Mouse (Mus musculus): ENCODE measurements around the gene Fmnl3. TPM values are rescaled to one million over a fixed set of nuclear protein-coding genes. Genes with fewer than 3 reads are reported as not detected.

The Fmnl3 gene
- polyA plus RNA-seq, 1 experiment from 2014 or later, result 10.8 TPM

GRCm38 (mm10) chr15:99372761-99373160 lies 2.5 kb upstream of the Fmnl3 start:
- H3K4me3 ChIP-seq (ENCODE audit: low read length), result no peak overlapping the region
- WGBS, result 76% methylated on average over 9 of the region's 9 CpGs
- peaks cover 17% of the 10 kb centered on the region for H3K4me1 ChIP-seq (ENCODE audit: control insufficient read depth, insufficient read depth, low read length)
- ATAC-seq, result no peak
- H3K9ac ChIP-seq (ENCODE audit: low read depth, low read length), result no peak overlapping the region
- H3K27ac ChIP-seq (ENCODE audit: low read length), result no peak overlapping the region
- H3K36me3 ChIP-seq (ENCODE audit: control insufficient read depth, insufficient read depth, low read length), result no peaks in the 10 kb centered on the region
- no peak overlapping the region for H3K4me2 ChIP-seq (ENCODE audit: low read depth, low read length)
- no peaks in the 10 kb centered on the region for H3K9me3 ChIP-seq (ENCODE audit: control insufficient read depth, low read length)
- H3K27me3 ChIP-seq (replicated peaks; ENCODE audit: control insufficient read depth, insufficient read depth, low read length), result no peaks in the 10 kb centered on the region

GRCm38 (mm10) chr15:99371526-99372340 lies 1.5 kb upstream of the Fmnl3 start:
- no peak overlapping the region for H3K27ac ChIP-seq (ENCODE audit: low read length)
- no peaks in the 10 kb centered on the region for H3K27me3 ChIP-seq (replicated peaks; ENCODE audit: control insufficient read depth, insufficient read depth, low read length)
- H3K36me3 ChIP-seq (ENCODE audit: control insufficient read depth, insufficient read depth, low read length), result no peaks in the 10 kb centered on the region
- H3K9me3 ChIP-seq (ENCODE audit: control insufficient read depth, low read length), result no peaks in the 10 kb centered on the region
- ATAC-seq, result no peak
- H3K9ac ChIP-seq (ENCODE audit: low read depth, low read length), result no peak overlapping the region
- WGBS, result 86% methylated on average over 7 of the region's 7 CpGs
- H3K4me1 ChIP-seq (ENCODE audit: control insufficient read depth, insufficient read depth, low read length), result peaks cover 17% of the 10 kb centered on the region
- H3K4me2 ChIP-seq (ENCODE audit: low read depth, low read length), result no peak overlapping the region
- H3K4me3 ChIP-seq (ENCODE audit: low read length), result no peak overlapping the region

DNA sequence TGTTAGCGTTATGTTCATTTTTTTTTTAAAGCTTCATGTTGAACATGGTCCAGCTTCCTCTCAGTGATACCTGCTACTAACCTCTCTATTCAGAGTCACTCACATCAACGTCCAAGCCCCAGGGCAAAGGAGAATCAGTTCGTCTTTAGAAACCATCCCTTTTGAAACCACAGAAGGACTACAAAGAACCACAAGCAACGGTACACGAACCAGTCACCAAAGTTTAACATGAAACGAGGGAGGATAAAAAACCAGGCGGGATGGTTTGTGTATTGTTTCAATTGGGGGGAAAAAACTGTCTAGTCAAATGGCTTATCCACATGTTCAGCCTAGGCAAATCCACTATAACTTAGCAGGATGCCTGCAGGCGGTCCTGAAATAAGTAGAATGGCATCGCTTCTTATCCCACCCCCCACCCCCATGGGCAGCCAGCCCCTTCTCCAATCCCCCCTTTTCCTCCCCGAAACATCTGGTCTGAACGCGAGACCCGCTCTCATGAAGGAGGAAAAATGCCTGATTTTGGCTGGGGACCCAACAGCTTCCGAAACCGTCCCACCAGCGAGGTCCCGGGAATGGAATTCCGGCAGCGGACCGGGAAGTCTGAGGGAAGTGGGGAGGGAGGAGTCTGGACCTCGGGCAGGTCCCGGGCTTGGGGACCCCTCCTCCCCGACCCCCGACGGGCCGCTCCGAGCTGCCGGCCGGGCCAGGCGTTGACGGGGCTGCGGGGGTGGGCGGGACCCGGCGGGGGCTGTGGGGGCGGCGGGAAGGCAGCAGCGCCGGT lies 701 bp downstream of the Fmnl3 start:
- Histone ChIP-seq H3K27me3 (replicated peaks; ENCODE audit: control insufficient read depth, insufficient read depth, low read length) (no peaks in the 10 kb centered on the region), H3K4me2 (ENCODE audit: low read depth, low read length) (peak overlapping the region; percentile 95), H3K9ac (ENCODE audit: low read depth, low read length) (peak overlapping the region; percentile 89), H3K27ac (ENCODE audit: low read length) (peak overlapping the region; percentile 91), H3K4me3 (ENCODE audit: low read length) (peak overlapping the region; percentile 85), H3K36me3 (ENCODE audit: control insufficient read depth, insufficient read depth, low read length) (no peaks in the 10 kb centered on the region), H3K4me1 (ENCODE audit: control insufficient read depth, insufficient read depth, low read length) (peaks cover 17% of the 10 kb centered on the region), H3K9me3 (ENCODE audit: control insufficient read depth, low read length) (no peaks in the 10 kb centered on the region)
- 2% methylated on average over 36 of the region's 39 CpGs for WGBS
- ATAC-seq, result peak; percentile 60; the same call in 1 of the 2 replicates

- no peak overlapping the region for H3K27ac ChIP-seq (ENCODE audit: low read length)
- no peaks in the 10 kb centered on the region for H3K36me3 ChIP-seq (ENCODE audit: control insufficient read depth, insufficient read depth, low read length)
- H3K9me3 ChIP-seq (ENCODE audit: control insufficient read depth, low read length), result no peaks in the 10 kb centered on the region
- peak overlapping the region; percentile 85 for H3K4me3 ChIP-seq (ENCODE audit: low read length)
- WGBS, result 39% methylated on average over 4 of the region's 4 CpGs
- peak overlapping the region; percentile 95 for H3K4me2 ChIP-seq (ENCODE audit: low read depth, low read length)
- H3K4me1 ChIP-seq (ENCODE audit: control insufficient read depth, insufficient read depth, low read length), result peaks cover 17% of the 10 kb centered on the region
- ATAC-seq, result no peak
- peak overlapping the region; percentile 89; the same call in 1 of the 2 replicates for H3K9ac ChIP-seq (ENCODE audit: low read depth, low read length)
- H3K27me3 ChIP-seq (replicated peaks; ENCODE audit: control insufficient read depth, insufficient read depth, low read length), result no peaks in the 10 kb centered on the region
These were observed 1.6 kb downstream of the Fmnl3 start for GRCm38 (mm10) chr15:99368583-99369266.

DNA sequence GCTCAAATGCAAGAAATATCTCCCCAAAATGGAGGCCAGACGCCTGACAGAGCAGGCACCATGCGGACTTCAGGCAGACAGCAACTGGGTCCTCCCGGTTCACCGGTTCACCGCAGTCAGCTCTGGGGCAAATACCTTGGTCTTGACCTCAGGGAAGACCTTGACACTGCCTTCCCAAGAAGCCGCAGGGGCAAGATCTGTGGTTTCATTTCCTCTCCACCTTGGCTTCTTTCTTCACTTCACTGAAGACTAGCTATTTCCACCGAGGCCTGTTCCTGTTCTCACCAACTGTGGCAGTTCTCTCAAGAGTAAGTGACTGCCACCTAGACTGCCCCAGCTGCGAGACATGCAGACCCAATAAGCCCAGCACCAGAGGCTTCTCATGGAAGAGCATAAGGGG lies 5.4 kb downstream of the Fmnl3 start:
- no peak for ATAC-seq
- Histone ChIP-seq H3K9me3 (ENCODE audit: control insufficient read depth, low read length) (no peaks in the 10 kb centered on the region), H3K27me3 (replicated peaks; ENCODE audit: control insufficient read depth, insufficient read depth, low read length) (no peaks in the 10 kb centered on the region), H3K4me2 (ENCODE audit: low read depth, low read length) (no peak overlapping the region), H3K36me3 (ENCODE audit: control insufficient read depth, insufficient read depth, low read length) (no peaks in the 10 kb centered on the region), H3K9ac (ENCODE audit: low read depth, low read length) (no peak overlapping the region), H3K27ac (ENCODE audit: low read length) (no peak overlapping the region), H3K4me3 (ENCODE audit: low read length) (no peak overlapping the region), H3K4me1 (ENCODE audit: control insufficient read depth, insufficient read depth, low read length) (peaks cover 17% of the 10 kb centered on the region)
- WGBS, result 73% methylated on average over 8 of the region's 8 CpGs

DNA sequence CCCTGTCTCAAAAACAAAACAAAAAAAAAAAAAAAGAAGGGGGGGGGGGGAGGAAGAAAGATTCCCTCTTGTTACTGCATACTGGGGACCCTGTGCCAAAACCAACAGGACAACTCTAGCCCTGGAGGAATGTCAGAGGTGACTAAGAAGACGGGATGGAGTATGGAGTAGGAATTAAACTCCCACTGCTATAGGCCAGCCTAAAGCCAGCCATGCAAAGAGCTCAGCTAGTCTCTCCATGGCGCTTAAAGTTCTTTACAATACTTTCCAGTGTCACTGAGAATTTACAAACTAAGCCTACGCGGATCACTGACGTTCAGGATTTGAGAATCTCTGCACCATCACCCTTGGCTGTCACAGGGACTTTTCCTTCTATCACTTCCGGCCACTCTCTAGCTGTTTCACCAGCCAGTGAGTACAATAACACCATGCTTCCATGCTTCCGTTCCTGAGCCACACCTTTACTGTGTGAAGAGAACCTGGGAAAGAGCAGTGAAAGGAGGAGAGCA lies 6.2 kb downstream of the Fmnl3 start:
- no peak overlapping the region for H3K9ac ChIP-seq (ENCODE audit: low read depth, low read length)
- H3K4me2 ChIP-seq (ENCODE audit: low read depth, low read length), result no peak overlapping the region
- no peak for ATAC-seq

GRCm38 (mm10) chr15:99358952-99359351 lies 11.3 kb downstream of the Fmnl3 start:
- Histone ChIP-seq H3K36me3 (ENCODE audit: control insufficient read depth, insufficient read depth, low read length) (no peaks in the 10 kb centered on the region), H3K9me3 (ENCODE audit: control insufficient read depth, low read length) (no peaks in the 10 kb centered on the region), H3K4me1 (ENCODE audit: control insufficient read depth, insufficient read depth, low read length) (no peaks in the 10 kb centered on the region), H3K4me2 (ENCODE audit: low read depth, low read length) (no peak overlapping the region), H3K27me3 (replicated peaks; ENCODE audit: control insufficient read depth, insufficient read depth, low read length) (no peaks in the 10 kb centered on the region), H3K27ac (ENCODE audit: low read length) (no peak overlapping the region), H3K9ac (ENCODE audit: low read depth, low read length) (no peak overlapping the region), H3K4me3 (ENCODE audit: low read length) (no peak overlapping the region)
- ATAC-seq, result no peak
- WGBS, result 79% methylated on average over 9 of the region's 9 CpGs

More for the DNA sequence above, 6.2 kb downstream of the Fmnl3 start:
- Histone ChIP-seq H3K36me3 (ENCODE audit: control insufficient read depth, insufficient read depth, low read length) (no peaks in the 10 kb centered on the region), H3K4me1 (ENCODE audit: control insufficient read depth, insufficient read depth, low read length) (peaks cover 11% of the 10 kb centered on the region), H3K4me3 (ENCODE audit: low read length) (no peak overlapping the region), H3K27ac (ENCODE audit: low read length) (no peak overlapping the region), H3K27me3 (replicated peaks; ENCODE audit: control insufficient read depth, insufficient read depth, low read length) (no peaks in the 10 kb centered on the region), H3K9me3 (ENCODE audit: control insufficient read depth, low read length) (no peaks in the 10 kb centered on the region)
- 72% methylated on average over 7 of the region's 7 CpGs for WGBS

DNA sequence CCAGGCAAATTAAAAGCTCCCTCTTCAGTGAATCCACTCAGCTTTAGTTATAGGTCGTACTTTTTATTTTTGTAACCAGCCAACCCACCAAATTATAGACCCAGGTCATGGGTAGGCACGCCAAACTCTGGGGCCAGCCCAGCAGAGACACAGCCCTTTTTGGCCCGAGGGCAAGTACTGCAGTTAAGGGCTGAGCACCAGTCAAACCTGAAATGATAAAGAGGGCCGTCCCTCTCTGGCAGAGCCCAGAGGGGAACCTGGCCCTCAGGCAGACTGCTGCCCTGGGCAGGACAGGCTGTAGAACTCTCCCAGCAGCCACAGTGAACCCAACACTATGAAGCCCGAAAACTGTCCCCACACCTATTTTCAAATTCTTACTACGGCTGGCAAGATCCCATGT lies 13.8 kb downstream of the Fmnl3 start:
- Histone ChIP-seq H3K9ac (ENCODE audit: low read depth, low read length) (no peak overlapping the region), H3K4me3 (ENCODE audit: low read length) (no peak overlapping the region), H3K4me1 (ENCODE audit: control insufficient read depth, insufficient read depth, low read length) (no peaks in the 10 kb centered on the region), H3K36me3 (ENCODE audit: control insufficient read depth, insufficient read depth, low read length) (no peaks in the 10 kb centered on the region), H3K9me3 (ENCODE audit: control insufficient read depth, low read length) (no peaks in the 10 kb centered on the region), H3K4me2 (ENCODE audit: low read depth, low read length) (no peak overlapping the region), H3K27me3 (replicated peaks; ENCODE audit: control insufficient read depth, insufficient read depth, low read length) (no peaks in the 10 kb centered on the region), H3K27ac (ENCODE audit: low read length) (no peak overlapping the region)
- no peak for ATAC-seq
- WGBS, result 70% methylated on average over 6 of the region's 6 CpGs

- Histone ChIP-seq H3K27me3 (replicated peaks; ENCODE audit: control insufficient read depth, insufficient read depth, low read length) (no peaks in the 10 kb centered on the region), H3K9ac (ENCODE audit: low read depth, low read length) (no peak overlapping the region), H3K4me3 (ENCODE audit: low read length) (no peak overlapping the region), H3K4me2 (ENCODE audit: low read depth, low read length) (no peak overlapping the region), H3K4me1 (ENCODE audit: control insufficient read depth, insufficient read depth, low read length) (no peaks in the 10 kb centered on the region), H3K9me3 (ENCODE audit: control insufficient read depth, low read length) (no peaks in the 10 kb centered on the region), H3K27ac (ENCODE audit: low read length) (no peak overlapping the region), H3K36me3 (ENCODE audit: control insufficient read depth, insufficient read depth, low read length) (no peaks in the 10 kb centered on the region)
- no peak for ATAC-seq
- WGBS, result 76% methylated on average over 6 of the region's 6 CpGs
These were observed 14.6 kb downstream of the Fmnl3 start for GRCm38 (mm10) chr15:99355660-99356059.
